In genomic region chr8:48730701-48731100, GRCm38 (mm10) we compare ENCODE assay signal across 29 mouse cellular contexts.
A peak's percentile ranks its signal among the peaks of the same experiment; 100 is the strongest.
DNase-seq lines count a peak whose midpoint lies in the region; ATAC-seq and TF ChIP-seq lines count a peak whose summit lies in the region.
"Had no signal": no experiment of that assay in that cellular context is flagged by ENCODE, and none has a peak within 500 bp of the region (broad histone marks: within the 10 kb centered on the region; RNA-seq: fewer than 3 reads in every experiment).

No protein-coding gene starts in this region.

- no peak overlapping the region for H3K4me2 ChIP-seq in kidney, embryonic 15.5 days
- H3K4me2 ChIP-seq in liver, embryonic 12.5 days, result no peak overlapping the region
- H3K4me2 ChIP-seq in liver, postnatal 0 days (ENCODE audit: low read depth, low read length), result peak overlapping the region; percentile 42
- H3K4me2 ChIP-seq: forebrain, embryonic 13.5 days; heart, embryonic 11.5 days; hindbrain, embryonic 13.5 days; limb, embryonic 12.5 days; midbrain, embryonic 13.5 days; neural tube, embryonic 15.5 days had no signal

- TF ChIP-seq CTCF in liver, postnatal 0 days (IDR thresholded peaks at IDR 0.05; ENCODE audit: low read depth), result no peak

- intact Hi-C loops in heart, postnatal 25 days (cut with DNase I), result no loop called here

- no peak overlapping the region for H3K27ac ChIP-seq in kidney, embryonic 15.5 days
- H3K27ac ChIP-seq in liver, embryonic 12.5 days, result no peak overlapping the region
- H3K27ac ChIP-seq in liver, postnatal 0 days (ENCODE audit: low read depth), result peak overlapping the region; percentile 77
- H3K27ac ChIP-seq: forebrain, embryonic 13.5 days; hindbrain, embryonic 13.5 days; limb, embryonic 12.5 days; macrophage; midbrain, embryonic 13.5 days; neural tube, embryonic 15.5 days had no signal

- H3K4me1 ChIP-seq in kidney, embryonic 15.5 days, result no peaks in the 10 kb centered on the region
- H3K4me1 ChIP-seq in liver, embryonic 12.5 days, result no peaks in the 10 kb centered on the region
- H3K4me1 ChIP-seq in liver, postnatal 0 days (ENCODE audit: insufficient read depth), result peaks cover 8% of the 10 kb centered on the region; the same call in 1 of the 2 replicates
- H3K4me1 ChIP-seq: forebrain, embryonic 13.5 days; hindbrain, embryonic 13.5 days; limb, embryonic 12.5 days; midbrain, embryonic 13.5 days; neural tube, embryonic 15.5 days had no signal

- no peak for ATAC-seq in kidney, embryonic 15.5 days (replicated peaks; ENCODE audit: low FRiP score)
- peak; percentile 55 for ATAC-seq in liver, embryonic 12.5 days
- ATAC-seq in liver, postnatal 0 days, result peak; percentile 79
- ATAC-seq: forebrain, embryonic 13.5 days; midbrain, embryonic 13.5 days had no signal

- DNase-seq in heart, adult 11 months, result peak; percentile 55
- no peak for DNase-seq in heart, postnatal 25 days (ENCODE audit: low spot score)
- DNase-seq in kidney, adult 8-10 months, result peak; percentile 61 to 80
- peak; percentile 33 for DNase-seq in liver, postnatal 0 days
- DNase-seq in adrenal gland, postnatal 10 days, result no peak
- DNase-seq in adrenal gland, postnatal 14 days, result no peak
- DNase-seq: adrenal gland, adult 8-10 months; cerebellum, adult 11 months; cerebellum, adult 9-10 months; cerebellum, postnatal 36 days; gastrocnemius, postnatal 25 days; heart, adult 18-20 months; heart, postnatal 4 days; layer of hippocampus, adult 9-11 months; lung, adult 2 months; lung, postnatal 10 days; right cerebral cortex, postnatal 25 days; spleen, adult 18-20 months; thymus, postnatal 14 days had no signal

- no peaks in the 10 kb centered on the region for H3K36me3 ChIP-seq in kidney, embryonic 15.5 days
- H3K36me3 ChIP-seq in liver, embryonic 12.5 days, result no peaks in the 10 kb centered on the region
- H3K36me3 ChIP-seq in liver, postnatal 0 days (replicated peaks; ENCODE audit: insufficient read depth, low read length), result no peaks in the 10 kb centered on the region
- H3K36me3 ChIP-seq: G1E; hindbrain, embryonic 13.5 days; limb, embryonic 12.5 days; midbrain, embryonic 13.5 days; neural tube, embryonic 15.5 days had no signal

- TF ChIP-seq EP300 in liver, postnatal 0 days (IDR thresholded peaks at IDR 0.05; ENCODE audit: low read depth), result peak; percentile 60

- no peaks in the 10 kb centered on the region for H3K27me3 ChIP-seq in kidney, embryonic 15.5 days
- H3K27me3 ChIP-seq in liver, embryonic 12.5 days (replicated peaks), result no peaks in the 10 kb centered on the region
- no peaks in the 10 kb centered on the region for H3K27me3 ChIP-seq in liver, postnatal 0 days (ENCODE audit: insufficient read depth, low read length)
- H3K27me3 ChIP-seq: forebrain, embryonic 13.5 days; hindbrain, embryonic 13.5 days; limb, embryonic 12.5 days; midbrain, embryonic 13.5 days; neural tube, embryonic 15.5 days had no signal

- 72% methylated on average over 6 of the region's 6 CpGs for WGBS in kidney, embryonic 15.5 days
- 62% methylated on average over 6 of the region's 6 CpGs for WGBS in liver, embryonic 12.5 days (ENCODE audit: insufficient replicate concordance)
- WGBS in liver, postnatal 0 days (ENCODE audit: insufficient replicate concordance), result 49% methylated on average over 6 of the region's 6 CpGs

- no peaks in the 10 kb centered on the region for H3K9me3 ChIP-seq in kidney, embryonic 15.5 days (replicated peaks)
- no peaks in the 10 kb centered on the region for H3K9me3 ChIP-seq in liver, embryonic 12.5 days (replicated peaks)
- H3K9me3 ChIP-seq in liver, postnatal 0 days (ENCODE audit: low read length), result no peaks in the 10 kb centered on the region
- H3K9me3 ChIP-seq: hindbrain, embryonic 13.5 days; limb, embryonic 12.5 days; midbrain, embryonic 13.5 days; neural tube, embryonic 15.5 days had no signal

- no peak overlapping the region for H3K9ac ChIP-seq in kidney, embryonic 15.5 days
- H3K9ac ChIP-seq in liver, embryonic 12.5 days, result no peak overlapping the region
- no peak overlapping the region for H3K9ac ChIP-seq in liver, postnatal 0 days (replicated peaks)
- H3K9ac ChIP-seq: forebrain, embryonic 13.5 days; hindbrain, embryonic 13.5 days; limb, embryonic 12.5 days; midbrain, embryonic 13.5 days; neural tube, embryonic 15.5 days had no signal

- no peak overlapping the region for H3K4me3 ChIP-seq in kidney, embryonic 15.5 days (replicated peaks)
- H3K4me3 ChIP-seq in liver, embryonic 12.5 days, result no peak overlapping the region
- no peak overlapping the region for H3K4me3 ChIP-seq in liver, postnatal 0 days (ENCODE audit: low read depth, low read length)
- H3K4me3 ChIP-seq: forebrain, embryonic 13.5 days; hindbrain, embryonic 13.5 days; limb, embryonic 12.5 days; midbrain, embryonic 13.5 days; neural tube, embryonic 15.5 days had no signal

Comparison
In these comparisons a context has a peak if more than half of its experiments do, and no peak if none do; other contexts are left out.
1. DNase-seq: peak in heart, adult 11 months (single experiment), kidney, adult 8-10 months (2 of 2) and liver, postnatal 0 days (single experiment); none in heart, postnatal 25 days (single experiment), adrenal gland, postnatal 10 days (single experiment) and adrenal gland, postnatal 14 days (single experiment).